Mouse (Mus musculus): ENCODE data around the gene Retreg3. TPM values are rescaled to one million over a fixed set of nuclear protein-coding genes. Genes with fewer than 3 reads are reported as not detected.

Gene Retreg3
- polyA plus RNA-seq, 1 experiment: 79.0 TPM

DNA sequence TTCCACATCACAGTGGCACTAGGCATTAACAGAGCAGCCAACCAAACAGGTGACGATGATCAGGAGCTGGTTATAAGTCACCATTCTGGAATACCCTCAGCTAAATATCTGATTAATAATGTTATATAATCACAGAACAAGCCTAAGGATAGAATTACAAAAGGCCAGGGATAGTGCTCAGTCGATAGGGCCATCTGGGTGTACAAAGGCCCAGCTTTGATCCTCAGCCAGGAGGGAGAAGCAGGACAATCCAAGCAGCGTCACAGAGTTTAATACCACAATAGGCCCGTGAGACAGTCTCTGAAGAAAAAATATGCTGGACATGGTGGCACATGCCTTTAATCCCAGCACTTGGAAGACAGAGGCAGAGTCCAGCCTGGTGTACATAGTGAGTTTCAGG is 10.3 kb downstream of the Retreg3 start:
- TF ChIP-seq CTCF (IDR thresholded peaks at IDR 0.05; ENCODE audit: borderline replicate concordance, extremely low read depth, insufficient read depth, insufficient read length) (no peak), POLR2A (IDR thresholded peaks at IDR 0.05; ENCODE audit: borderline replicate concordance, extremely low read depth, insufficient read depth, insufficient read length, poor library complexity, severe bottlenecking) (no peak)
- DNase-seq (ENCODE audit: low read depth): no peak

DNA sequence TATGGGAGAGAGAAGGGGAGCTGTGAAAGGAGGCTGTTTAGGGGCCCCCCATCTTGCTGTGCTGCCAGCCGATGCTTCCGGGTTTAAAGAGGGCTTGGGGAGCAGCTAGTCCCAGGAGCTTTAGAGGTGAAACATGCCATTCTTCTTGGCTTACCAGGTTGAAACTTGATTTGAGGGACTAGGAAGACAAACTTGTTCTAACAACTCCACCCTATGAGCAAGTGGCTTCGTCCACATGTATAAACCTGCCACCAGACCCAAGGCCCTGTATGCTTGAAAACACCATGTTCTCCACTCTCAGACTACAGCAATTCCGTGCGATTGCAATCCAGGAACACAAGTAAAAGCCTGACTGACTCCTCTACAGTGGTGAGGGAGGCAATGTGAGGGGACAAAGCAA is 16.7 kb downstream of the Retreg3 start:
- TF ChIP-seq CTCF (IDR thresholded peaks at IDR 0.05; ENCODE audit: borderline replicate concordance, extremely low read depth, insufficient read depth, insufficient read length) (no peak), POLR2A (IDR thresholded peaks at IDR 0.05; ENCODE audit: borderline replicate concordance, extremely low read depth, insufficient read depth, insufficient read length, poor library complexity, severe bottlenecking) (no peak)

DNA sequence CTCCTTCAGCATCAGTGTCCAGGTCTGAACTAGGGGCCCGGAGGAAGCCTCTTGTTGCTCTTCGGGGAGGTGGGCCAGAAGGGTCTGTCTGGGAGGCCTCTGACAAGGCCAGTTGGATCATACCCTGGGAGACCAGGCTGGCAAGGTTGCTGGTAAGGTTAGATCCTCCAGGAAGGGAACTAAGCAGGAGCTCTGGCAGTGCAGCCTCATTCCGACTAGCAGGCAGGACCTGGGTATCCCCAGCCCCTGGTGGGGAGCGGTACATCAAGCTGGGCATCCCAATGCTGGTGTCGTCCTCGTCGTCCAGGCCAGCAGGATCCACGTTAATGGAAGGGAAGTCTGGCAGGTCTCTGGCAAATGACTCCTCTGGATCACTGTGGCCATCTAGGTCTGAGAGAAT is 21.5 kb downstream of the Retreg3 start:
- no peak for DNase-seq (ENCODE audit: low read depth)
- TF ChIP-seq CTCF (IDR thresholded peaks at IDR 0.05; ENCODE audit: borderline replicate concordance, extremely low read depth, insufficient read depth, insufficient read length): no peak
- TF ChIP-seq POLR2A (IDR thresholded peaks at IDR 0.05; ENCODE audit: borderline replicate concordance, extremely low read depth, insufficient read depth, insufficient read length, poor library complexity, severe bottlenecking): no peak

More for the DNA sequence above, 16.7 kb downstream of the Retreg3 start:
- no peak for DNase-seq (ENCODE audit: low read depth)

DNA sequence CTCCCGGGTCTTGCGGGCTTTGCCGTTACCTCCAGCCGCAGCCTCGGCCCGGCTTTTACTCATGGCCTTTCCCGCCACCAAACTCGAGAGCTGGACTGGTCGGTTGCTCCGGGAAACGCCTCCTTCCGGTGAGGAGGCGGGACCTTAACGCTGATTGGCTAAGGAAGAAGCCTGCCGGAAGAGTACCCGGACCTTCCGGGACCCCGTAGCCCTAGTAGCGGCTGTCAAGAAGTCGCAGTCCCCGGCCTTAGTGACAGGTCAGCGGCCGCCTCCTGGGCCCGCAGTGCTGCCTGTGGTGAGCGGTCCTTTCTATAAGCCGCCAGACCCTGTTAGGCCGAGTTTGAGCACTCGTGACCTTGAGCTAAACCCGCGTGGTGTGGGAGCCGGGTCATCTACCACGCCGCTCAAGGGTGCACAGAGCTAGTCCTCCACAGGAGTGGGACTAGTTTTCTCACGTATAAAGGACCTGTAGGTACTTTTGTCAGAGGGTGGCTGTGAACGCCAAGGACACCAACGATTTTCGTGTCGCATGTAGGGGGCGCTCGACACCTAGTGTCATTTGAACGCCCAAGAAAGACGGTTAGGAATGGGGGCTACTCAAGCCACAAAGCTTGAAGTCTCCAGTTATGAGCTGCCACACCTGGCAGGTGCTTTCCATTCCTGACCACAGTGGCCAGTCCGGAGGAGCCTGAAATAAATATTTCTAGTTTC is 24.2 kb downstream of the Retreg3 start, which contains the start of gene Psmc3ip:
Psmc3ip (minus strand) TSS at position 123 of the 711 bp plus-strand sequence.
- DNase-seq (ENCODE audit: low read depth): peak; percentile 98
- TF ChIP-seq POLR2A (IDR thresholded peaks at IDR 0.05; ENCODE audit: borderline replicate concordance, extremely low read depth, insufficient read depth, insufficient read length, poor library complexity, severe bottlenecking): no peak; the same call in 1 of the 2 replicates
- peak; percentile 74 for TF ChIP-seq CTCF (IDR thresholded peaks at IDR 0.05; ENCODE audit: borderline replicate concordance, extremely low read depth, insufficient read depth, insufficient read length)

DNA sequence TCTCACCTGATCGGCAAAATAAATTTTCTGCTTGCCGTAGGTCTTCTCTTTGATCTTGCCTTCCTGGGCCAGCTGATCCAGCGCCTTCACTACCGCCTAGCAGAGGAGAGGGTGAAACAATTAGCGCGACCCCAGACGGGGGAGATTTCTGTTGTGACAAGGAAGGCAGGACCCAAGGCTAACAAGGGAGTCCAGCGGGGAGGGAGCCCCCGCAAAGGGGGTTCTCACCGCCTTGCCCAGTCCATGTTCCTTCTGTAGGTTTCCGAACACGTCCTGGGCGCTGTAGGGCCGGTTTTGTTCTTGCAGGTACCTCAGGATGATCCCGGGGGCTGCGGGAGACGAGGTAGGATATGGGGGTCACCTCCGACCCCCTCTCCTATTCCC is 24.8 kb downstream of the Retreg3 start:
- DNase-seq (ENCODE audit: low read depth): no peak
- no peak for TF ChIP-seq CTCF (IDR thresholded peaks at IDR 0.05; ENCODE audit: borderline replicate concordance, extremely low read depth, insufficient read depth, insufficient read length)
- no peak for TF ChIP-seq POLR2A (IDR thresholded peaks at IDR 0.05; ENCODE audit: borderline replicate concordance, extremely low read depth, insufficient read depth, insufficient read length, poor library complexity, severe bottlenecking)

DNA sequence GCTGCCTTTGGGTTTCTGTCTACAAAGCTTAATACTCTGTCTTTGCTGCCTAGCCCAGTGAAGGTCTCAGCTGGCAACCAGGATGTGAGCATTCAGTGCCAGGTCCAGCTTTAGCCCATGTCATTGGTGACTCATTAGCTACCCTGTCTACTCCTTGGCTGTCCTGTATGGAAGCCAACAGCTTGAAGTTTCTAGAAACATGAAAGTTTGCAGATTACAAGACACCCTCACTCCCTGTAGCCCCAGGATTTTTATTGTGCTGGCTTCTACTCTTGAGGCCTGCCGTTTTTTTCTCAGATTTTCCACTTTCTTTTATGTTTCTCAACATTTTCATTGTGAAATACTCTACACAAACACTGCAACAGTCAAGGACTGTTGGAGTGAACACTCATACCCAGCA is 29.8 kb downstream of the Retreg3 start:
- TF ChIP-seq CTCF (IDR thresholded peaks at IDR 0.05; ENCODE audit: borderline replicate concordance, extremely low read depth, insufficient read depth, insufficient read length) (no peak), POLR2A (IDR thresholded peaks at IDR 0.05; ENCODE audit: borderline replicate concordance, extremely low read depth, insufficient read depth, insufficient read length, poor library complexity, severe bottlenecking) (no peak)

DNA sequence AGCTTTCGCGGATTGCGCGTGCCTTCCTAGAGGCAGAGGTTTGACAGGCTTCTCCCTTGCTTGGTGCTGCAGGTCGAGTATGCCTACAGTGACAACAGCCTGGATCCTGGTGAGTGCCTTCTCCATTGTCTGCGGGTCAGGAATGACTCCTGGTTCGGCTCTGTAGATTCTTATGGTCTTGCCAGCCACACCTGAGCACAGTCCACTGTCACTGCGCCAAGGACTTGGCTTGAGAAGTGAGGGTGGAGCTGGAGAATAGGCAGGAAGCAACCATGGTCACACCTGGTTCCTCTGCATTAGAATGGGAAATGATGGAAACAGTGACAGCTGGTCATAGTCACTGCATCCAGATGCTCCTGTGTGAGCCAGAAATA is 32.0 kb downstream of the Retreg3 start:
- TF ChIP-seq POLR2A (IDR thresholded peaks at IDR 0.05; ENCODE audit: borderline replicate concordance, extremely low read depth, insufficient read depth, insufficient read length, poor library complexity, severe bottlenecking) (no peak), CTCF (IDR thresholded peaks at IDR 0.05; ENCODE audit: borderline replicate concordance, extremely low read depth, insufficient read depth, insufficient read length) (no peak)
- DNase-seq (ENCODE audit: low read depth): no peak

More for the DNA sequence above, 29.8 kb downstream of the Retreg3 start:
- no peak for DNase-seq (ENCODE audit: low read depth)

DNA sequence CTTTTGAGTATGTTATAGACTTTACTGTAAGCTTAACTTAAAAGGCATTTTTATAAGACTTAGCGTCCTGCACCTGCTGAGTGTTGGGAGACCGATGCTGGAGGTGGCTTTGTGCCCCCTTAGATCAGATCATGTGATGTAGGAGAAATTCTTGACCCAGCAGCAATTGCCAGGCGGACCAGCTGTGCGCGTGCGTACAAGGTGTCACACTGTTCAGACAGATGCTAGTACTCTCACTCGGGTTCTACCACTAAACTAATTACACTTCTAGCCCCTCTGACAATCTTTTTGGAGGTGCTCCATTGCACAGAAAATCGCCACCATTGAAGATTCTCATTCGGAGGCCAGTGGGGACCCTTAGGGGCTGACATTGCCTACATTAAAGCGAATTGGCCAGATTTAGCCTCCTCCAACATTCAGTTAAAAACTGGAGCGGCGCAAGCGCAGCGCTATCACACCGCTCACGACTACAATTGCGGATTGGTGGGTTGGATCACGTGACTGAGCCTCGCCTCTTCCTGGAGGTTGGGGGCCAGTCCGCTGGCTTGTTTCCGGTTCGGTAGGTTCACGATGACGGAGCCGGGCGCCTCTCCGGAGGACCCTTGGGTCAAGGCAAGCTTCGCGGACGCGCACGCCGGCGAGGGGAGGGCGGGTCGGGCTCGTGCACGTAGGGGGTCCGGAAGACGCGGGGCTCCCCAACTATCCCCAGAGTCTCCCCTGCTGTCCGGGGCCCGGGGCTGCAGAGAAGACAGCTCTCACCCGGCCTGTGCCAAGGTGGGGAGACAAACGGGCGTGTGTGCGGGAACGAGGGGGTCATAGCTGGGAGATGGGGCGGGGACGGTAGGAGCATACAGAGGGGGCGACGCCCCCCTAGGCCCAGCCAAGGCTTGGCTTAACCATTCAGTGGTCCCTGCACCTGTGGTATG is 32.7 kb downstream of the Retreg3 start, which contains the start of gene Mlx:
Mlx (plus strand) TSS at position 522 of the 926 bp plus-strand sequence.
- DNase-seq (ENCODE audit: low read depth): peak; percentile 97
- TF ChIP-seq POLR2A (IDR thresholded peaks at IDR 0.05; ENCODE audit: borderline replicate concordance, extremely low read depth, insufficient read depth, insufficient read length, poor library complexity, severe bottlenecking): peak; percentile 38; the same call in 1 of the 2 replicates
- no peak for TF ChIP-seq CTCF (IDR thresholded peaks at IDR 0.05; ENCODE audit: borderline replicate concordance, extremely low read depth, insufficient read depth, insufficient read length)

DNA sequence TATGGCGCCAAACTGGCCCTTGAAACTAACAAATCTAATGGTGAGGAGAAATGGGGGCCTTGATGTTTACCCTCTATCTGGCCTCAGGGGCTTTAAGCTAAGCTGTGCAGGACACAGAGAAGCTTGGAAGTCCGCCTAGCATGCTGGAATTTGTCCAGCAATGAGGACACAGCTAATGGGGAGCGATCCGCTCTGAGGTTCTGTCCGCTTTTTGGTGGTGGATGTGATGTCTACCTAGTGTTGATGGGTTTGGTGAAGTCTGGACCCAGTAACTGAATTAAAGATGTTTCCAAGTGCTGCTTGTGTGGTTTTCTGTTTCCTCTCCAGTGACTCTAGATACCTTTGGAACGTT is 33.4 kb downstream of the Retreg3 start:
- TF ChIP-seq POLR2A (IDR thresholded peaks at IDR 0.05; ENCODE audit: borderline replicate concordance, extremely low read depth, insufficient read depth, insufficient read length, poor library complexity, severe bottlenecking) (no peak), CTCF (IDR thresholded peaks at IDR 0.05; ENCODE audit: borderline replicate concordance, extremely low read depth, insufficient read depth, insufficient read length) (no peak)
- DNase-seq (ENCODE audit: low read depth): no peak

DNA sequence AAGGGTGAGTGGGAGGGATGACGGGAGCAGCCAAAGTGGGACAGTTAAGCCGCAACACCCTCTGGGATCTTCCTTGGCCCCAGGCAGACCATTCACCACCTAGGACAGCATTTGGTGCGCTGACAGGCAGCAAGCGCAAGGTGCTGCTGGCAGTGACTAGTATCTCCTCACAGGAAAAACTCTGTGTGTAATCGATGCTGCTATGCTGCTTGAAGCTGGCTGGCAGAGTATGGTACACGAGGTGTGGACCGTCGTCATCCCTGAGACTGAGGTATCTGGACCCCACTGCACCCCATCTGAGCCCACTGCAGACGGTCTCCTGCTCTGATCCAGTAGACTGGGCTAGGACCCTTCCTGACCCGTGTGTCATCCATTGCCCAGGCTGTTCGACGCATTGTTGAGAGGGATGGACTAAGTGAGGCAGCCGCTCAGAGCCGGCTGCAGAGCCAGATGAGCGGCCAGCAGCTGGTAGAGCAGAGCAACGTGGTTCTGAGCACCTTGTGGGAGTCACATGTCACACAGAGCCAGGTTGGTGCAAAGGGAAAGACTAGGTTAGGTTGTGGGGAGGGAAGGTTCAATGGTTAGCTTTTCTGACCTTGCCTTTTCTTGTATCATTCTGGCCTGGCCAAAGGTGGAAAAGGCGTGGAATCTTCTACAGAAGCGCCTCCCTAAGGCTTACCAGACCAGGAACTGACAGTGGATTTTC is 33.9 kb downstream of the Retreg3 start:
- DNase-seq (ENCODE audit: low read depth): no peak
- TF ChIP-seq POLR2A (IDR thresholded peaks at IDR 0.05; ENCODE audit: borderline replicate concordance, extremely low read depth, insufficient read depth, insufficient read length, poor library complexity, severe bottlenecking): no peak
- TF ChIP-seq CTCF (IDR thresholded peaks at IDR 0.05; ENCODE audit: borderline replicate concordance, extremely low read depth, insufficient read depth, insufficient read length): no peak

DNA sequence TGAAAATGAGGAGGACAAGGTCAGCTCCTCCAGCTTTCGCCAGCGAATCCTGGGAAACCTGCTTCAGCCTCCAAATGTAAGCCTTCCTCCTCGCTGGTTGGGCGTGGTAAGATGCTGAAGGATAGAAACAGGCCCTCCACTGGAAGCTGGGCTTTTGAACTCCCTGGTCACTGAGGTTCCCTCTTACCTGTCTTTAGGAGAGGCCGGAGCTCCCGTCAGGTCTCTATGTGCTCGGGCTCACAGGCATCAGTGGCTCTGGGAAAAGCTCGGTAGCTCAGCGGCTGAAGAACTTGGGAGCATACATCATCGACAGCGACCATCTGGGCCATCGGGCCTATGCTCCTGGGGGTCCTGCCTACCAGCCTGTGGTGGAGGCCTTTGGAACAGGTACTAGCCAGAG is 34.9 kb downstream of the Retreg3 start:
- no peak for DNase-seq (ENCODE audit: low read depth)
- TF ChIP-seq POLR2A (IDR thresholded peaks at IDR 0.05; ENCODE audit: borderline replicate concordance, extremely low read depth, insufficient read depth, insufficient read length, poor library complexity, severe bottlenecking): no peak
- TF ChIP-seq CTCF (IDR thresholded peaks at IDR 0.05; ENCODE audit: borderline replicate concordance, extremely low read depth, insufficient read depth, insufficient read length): no peak
